Mouse (Mus musculus): ENCODE data around the gene Gm10160.
A peak's percentile ranks its signal among the peaks of the same experiment; 100 is the strongest.

Gm10160 gene

DNA sequence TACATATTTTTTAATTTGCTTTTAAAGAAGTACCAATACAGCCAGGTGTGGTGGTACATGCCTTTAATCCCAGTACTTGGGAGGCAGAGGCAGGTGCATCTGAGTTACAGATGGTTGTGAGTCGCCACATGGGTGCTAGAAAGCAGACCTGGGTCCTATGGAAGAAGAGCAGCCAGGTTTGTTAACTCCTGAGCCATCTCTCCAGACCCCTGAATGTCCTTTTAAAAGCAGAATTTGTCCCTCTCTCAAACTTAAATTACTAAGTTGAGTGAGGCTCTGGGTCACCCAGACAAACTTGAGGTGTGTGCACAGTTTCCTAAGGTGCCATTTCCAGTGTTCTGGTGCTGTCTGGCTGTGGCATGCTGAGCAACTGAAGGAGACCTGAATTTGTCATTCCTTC is at the start of gene Gm10160:
TSS of gene Gm10160 (minus strand) at position 101 of the 400 bp plus-strand sequence.
- no peak for DNase-seq

DNA sequence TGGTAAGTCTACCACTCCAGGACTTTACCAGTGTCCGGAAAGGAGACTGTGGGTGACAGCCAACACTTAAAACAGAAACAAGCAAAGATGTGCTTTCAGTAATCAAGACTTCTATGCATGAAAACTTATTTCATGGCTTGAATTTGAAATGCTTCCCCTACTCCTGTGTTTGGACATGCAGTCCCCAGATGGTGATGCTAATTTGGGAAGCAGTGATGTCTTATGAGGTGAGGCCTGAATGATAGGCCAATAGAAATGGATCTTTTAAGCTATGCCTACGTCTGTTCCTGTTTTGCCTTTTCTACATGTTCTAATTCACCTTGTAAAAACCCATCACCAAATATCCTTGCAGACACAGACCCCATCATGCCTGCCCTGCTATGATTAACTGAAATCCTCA is 49.3 kb upstream of the Gm10160 start:
- DNase-seq, result no peak

DNA sequence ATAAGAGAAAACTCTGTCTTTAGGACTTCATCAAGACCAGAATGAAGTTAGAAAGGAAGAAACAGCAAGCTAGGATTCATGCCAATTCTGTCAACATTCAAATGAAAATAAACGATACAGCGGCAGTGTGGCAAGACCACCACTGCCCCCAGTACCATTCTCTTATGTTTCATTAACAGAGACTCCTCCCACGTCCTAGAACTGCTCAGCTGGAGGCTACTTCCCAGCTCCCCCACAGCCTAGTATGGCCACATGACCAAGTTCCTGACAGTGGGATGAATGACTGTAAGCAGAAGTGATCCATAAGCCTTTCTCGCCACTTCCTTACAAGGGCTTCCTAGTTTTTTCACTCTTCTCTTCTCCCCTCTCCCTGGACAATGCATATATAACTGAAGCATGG is 48.5 kb upstream of the Gm10160 start:
- DNase-seq, result no peak

DNA sequence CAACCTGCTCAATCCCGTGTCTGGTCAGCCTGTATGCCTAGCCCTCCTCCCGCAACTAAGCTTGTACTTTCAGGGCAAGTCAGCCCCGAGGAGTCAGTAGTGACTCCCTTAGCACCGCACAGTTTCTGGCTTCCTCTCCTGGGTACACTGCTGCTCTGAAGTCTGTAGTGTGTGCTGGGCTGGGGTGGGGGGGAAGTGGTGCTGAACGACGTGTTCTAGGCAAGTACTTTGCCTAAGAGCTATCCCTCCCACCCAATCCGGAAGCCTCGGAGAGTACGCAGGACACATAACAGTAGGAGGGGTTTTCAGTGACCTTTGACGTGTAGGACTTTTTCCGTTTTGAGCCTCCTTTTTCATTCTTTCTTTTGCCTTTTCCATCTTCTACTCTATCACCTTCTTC is 43.8 kb upstream of the Gm10160 start:
- DNase-seq, result no peak

DNA sequence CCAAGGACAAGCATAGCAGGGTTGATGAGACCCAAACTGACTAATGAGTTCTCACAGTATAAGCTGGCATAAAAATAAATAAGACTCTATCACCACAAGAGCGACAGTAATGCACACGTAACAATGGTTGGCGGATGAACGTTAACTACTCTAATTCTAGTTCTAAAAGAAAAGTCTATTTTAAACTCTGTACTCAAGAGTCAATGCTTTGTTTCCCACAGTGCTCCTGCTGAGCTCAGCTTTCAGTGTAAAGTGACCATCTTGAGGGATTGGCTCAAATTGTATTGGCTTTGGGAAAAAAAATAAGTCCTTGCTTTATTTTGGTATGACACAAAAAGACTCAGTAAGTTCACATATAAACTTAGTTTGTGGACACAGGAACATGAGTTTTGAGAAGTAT is 29.5 kb upstream of the Gm10160 start:
- no peak for DNase-seq

DNA sequence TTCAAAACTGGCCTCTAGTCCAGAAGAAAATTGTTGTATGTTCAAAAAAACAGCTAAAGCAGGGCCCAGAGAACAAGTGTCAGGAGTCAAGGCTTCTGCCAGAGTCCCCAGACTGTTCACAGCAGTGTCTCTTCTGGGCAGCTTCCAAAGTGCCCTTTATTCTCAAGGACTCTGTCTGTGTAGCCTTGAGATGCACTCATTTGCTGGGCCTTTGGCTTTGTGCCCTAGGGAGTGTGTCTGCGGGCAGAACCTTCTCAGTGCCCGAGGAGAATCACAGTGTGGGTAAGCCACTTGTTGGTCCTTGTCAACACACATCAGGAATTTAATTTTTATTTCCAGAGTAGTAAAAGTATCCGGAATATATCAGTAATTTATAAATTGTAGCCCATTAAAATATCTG is 26.0 kb upstream of the Gm10160 start:
- no peak for DNase-seq

DNA sequence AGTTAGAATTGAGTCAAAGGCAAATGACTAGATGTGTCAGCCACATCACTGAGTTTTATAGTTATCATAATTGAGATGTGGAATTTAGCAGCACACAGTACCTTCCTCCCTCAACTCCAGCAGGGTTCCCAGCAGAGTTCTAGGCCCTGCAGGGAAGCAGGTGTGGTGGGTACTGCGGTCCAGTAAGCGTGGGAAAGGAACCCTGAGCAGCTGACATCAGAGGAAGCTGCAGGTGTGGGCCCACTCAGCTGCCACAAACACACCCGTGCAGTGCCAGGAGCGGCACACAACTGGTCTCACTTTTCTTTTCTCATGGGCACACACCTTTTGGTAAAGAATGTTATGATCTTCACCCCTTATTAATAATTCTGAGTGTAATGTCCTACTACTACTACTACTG is 25.2 kb upstream of the Gm10160 start:
- no peak for DNase-seq

DNA sequence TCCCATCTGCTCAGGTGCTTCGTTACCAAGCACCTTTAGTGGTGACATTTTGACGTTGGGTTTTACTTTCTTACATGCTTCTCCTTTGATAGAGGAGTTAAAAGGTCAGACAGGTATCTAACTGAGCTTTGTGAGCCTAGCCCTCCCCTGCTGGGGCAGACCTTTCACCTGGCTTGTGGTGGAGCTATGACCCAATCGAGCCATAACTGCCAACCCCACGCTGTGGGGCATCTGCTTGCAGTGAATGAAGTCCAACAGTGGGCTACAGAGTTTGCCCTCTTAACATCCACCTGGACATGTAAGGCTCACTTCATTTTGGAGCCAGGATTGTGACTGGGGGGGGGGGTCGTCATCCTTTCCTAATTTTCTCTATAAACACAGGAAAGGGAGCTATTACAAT is 24.7 kb upstream of the Gm10160 start:
- no peak for DNase-seq

DNA sequence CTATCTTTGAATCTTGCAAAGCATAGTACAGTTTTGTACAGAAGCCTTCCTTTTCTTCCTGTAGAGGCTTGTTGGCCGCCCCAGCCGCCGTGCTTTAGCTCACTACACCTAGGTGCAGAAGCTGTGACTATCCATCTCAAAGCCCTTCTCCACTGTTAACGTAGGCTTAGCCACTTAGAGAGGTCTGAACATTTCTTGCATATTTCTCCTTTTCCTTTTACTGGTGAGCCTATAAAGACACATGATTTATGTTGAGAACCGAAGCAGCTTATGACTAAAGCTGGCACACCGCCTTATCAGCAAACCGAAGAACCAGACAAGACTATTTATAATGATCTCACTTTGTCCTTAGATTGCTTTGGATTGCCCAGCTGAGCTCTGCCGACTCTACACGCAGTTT is 19.8 kb upstream of the Gm10160 start:
- DNase-seq, result no peak

DNA sequence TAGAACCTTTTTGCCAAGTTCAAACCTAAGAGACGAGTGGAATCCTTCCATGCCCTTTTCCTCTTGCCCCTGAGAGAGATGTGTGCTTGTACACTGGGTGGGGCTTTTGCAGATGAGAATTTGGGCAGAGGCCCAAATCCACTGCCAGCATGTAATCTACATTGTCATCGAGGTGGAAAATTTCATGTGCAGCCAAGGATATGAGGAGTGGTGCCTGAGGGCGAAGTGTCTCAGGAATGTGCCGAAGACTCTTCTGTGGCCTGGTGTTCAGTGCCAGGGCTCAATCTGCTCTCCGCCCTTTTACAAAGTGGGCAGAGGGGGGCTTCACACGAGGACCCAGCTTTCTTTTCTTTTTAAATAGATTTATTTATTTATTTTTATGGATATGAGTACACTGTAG is 19.0 kb upstream of the Gm10160 start:
- no peak for DNase-seq

DNA sequence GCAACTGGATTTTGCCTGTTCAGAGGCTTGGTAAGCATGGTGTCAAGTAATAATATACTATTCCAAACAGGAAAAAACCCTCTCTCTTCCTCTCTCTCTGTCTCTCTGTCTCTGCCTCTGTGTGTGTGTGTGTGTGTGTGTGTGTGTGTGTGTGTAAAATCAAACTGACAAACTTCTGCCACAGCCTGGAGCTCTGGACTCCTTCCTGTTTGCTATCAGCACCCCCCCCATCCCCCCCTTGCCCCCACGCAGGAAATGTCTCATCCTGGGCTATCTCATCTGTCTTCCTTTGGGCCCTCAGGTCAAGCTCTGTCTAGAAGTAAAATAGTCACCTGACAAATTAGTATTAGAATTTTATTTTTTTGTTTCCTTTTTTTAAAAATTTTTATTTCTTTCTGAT is 18.2 kb upstream of the Gm10160 start:
- DNase-seq, result no peak

DNA sequence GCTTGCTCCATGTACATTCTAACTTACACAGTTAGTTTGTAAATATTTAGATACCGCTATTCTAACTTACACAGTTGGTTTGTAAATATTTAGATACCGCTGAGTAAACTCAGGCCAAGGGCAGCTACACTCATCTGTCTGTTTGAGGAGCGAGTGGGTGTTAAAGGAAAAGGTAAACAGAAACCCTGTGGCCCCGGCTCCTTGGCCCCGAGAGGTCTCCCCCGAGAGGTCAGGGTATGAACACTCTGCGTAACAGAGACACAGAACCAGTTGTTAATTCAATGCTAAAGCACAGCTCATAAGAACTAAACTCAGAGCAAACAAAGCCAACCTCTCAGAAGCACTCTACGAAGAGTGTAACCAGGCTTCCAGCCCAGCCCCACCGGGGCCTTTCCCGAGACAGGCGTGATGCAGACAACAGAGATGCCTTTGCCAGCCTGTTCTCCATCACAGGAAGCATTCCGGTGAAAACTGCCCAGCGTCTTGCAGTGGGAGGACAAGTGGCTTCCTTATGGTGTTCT is 17.0 kb upstream of the Gm10160 start:
- no peak for DNase-seq

DNA sequence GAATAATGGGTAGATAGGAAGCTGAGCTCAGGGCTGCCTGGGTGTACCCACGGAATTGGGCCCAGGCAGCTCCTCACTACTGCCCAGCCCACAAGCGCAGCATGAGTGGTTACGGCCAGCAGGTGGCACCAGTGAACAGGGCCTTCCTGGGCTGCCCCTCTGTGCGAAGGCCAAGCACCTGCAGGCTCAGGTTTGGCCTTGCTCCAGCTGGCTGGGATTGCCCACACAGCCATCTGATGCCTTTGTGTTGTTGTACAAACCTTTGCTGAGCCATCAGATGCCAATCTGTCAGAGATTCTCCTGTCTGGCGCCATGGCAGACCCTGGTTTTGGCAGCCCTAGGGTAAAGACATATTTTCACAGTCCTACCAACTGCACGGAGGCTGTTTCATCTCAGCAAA is 12.6 kb upstream of the Gm10160 start:
- DNase-seq, result peak; percentile 74

DNA sequence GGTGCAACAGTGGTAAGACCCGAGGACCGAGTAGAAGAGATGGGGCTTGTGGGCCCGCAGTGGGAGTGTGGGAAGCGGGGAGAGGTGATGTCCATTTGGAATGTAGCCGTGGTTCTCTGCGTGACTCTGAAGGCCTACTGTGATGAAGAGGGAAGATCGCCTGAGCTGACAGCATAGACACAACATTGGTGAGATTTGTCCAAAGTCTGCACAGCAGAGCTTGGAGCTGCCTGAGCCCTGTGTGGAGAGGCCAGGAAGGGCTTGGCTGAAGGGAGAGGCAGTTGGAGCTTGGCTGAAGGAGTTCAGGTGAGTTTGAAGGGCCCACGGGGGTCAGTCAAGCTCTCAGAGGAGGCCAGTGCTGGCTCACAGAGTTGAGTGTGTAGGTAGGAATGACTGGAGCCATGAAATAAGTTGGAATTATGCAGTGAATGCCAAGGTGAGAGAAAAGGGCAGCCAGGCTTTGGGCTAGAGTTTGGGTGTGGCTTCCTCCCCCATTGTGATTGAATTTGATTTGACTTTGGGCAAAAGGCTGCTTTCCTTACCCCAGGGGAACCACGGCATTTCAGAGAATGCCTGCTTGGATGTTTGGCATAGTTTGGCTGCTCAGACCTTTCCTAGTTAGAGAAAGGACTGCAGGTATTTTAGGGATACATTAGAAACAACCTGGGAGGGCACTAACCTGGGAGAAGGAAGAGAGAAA is 11.8 kb upstream of the Gm10160 start:
- no peak for DNase-seq

DNA sequence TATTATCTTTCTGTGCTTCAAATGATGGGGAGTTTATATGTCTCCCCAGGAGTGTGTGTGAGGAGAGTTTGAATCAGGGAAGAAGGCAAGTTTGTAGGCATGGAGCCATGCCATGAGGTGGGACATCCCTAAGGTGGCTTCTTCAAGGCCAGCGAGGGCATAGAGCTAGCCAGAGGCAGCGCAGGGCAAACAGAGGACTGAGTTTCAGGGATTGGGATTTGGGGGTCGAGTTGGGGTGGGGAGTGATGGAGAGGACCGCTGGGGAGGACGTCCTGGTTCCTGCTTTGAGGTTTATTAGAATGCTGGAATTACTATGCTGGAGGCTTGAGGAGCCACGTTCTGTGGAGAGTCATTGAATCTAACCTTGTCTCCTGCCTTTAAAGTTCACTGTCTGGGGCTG is 10.3 kb upstream of the Gm10160 start:
- DNase-seq, result no peak

DNA sequence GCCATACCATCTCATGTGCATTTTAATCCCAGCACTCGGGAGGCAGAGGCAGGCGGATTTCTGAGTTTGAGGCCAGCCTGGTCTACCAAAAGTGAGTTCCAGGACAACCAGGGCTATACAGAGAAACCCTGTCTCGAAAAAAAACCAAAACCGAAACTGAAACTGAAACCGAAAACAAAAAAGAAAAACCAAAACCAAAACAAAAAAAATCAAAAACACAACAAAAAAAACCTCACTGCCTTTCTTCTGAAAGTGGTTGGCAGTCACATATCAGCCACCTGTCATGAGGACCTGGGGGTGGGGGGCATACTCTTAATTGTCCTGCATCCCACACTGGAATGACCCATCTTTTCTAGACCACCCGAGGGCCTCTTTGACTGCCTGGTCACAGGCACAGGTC is 9.0 kb upstream of the Gm10160 start:
- no peak for DNase-seq

DNA sequence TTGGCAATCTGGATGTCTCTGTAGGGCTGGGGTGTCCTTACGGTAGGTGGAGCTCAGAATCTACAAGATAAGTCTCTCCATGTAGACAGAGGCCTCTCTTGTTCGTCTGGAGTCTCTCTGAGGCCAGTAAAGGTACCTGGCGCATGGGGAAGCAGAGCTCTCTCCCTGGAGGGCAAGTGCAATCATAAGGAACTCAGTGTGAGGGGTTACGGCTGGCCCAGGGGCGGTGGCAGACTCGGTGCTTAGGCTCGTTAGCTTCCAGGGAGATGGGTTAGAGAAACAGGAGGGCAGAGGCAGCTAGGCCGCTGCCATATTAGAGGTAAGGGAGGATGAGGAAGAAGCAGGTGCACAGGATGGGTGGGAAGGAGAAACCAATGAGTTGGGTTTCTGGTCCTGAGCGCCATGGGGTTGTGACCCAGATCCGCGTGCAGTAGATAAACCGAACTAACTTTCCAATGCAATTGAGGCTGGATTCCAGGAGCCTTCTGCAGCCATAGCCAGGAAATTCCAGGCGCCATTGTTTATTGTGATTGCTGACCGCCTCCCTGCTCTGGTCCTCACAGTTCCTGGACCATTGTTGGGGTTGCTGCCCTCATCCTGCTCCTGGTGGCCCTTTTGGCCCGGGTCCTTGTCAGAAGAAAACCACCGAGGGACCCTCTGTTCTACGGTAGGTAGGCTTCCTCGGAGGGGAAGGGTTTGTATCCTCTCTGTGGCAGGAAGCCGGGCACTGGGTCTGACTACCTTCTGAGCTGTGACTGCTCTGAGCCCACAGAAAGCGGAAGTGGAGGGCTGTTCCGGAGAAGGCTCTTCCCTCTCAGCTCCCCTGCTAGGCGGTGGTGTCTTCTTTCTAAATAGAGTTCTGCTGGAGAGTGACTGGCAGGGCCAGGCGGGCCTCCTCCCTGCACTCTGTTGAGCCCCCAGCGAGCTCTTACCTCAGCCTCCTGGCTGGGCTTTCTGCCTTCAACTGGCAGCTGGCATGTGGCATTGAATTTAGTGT is 7.3 kb upstream of the Gm10160 start:
- no peak for DNase-seq

DNA sequence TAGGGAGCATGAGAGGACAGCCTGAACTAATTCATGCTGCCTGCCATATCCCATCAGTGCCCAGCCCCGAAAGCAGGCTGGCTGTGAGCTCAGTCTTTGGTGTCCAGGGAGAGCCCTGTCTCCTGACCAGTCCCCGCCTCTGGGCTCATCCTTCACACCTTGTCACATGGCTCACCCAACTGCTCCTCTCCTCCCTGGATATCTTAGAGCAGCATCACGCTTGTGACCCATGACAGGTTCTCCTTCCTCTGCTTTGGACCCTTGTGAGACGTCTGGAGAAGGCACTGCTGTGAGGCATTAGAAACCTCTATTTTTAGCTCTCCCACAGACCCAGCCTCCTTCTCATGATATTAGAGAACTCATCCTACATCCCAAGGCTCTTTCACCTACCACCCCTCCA is 6.3 kb upstream of the Gm10160 start:
- no peak for DNase-seq

DNA sequence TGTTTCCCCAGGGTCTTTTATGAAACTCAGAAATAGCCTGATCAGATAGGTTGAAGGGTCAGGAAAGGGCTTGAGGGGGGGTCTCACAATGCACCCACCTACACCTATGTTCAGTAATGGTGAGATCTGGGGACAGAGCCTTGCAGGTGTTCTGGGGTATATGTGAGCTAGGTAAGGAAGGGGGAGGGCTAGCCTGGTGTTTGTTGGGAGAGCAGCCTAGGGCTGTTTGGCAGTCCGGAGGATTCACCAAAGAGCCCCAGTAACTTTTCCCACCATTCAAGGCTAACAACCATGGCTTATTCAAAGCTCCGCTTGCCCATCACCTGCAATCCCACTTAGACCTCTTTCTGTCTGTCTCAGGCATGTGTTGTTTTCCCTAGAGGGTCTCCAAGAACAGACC is 5.9 kb upstream of the Gm10160 start:
- no peak for DNase-seq

DNA sequence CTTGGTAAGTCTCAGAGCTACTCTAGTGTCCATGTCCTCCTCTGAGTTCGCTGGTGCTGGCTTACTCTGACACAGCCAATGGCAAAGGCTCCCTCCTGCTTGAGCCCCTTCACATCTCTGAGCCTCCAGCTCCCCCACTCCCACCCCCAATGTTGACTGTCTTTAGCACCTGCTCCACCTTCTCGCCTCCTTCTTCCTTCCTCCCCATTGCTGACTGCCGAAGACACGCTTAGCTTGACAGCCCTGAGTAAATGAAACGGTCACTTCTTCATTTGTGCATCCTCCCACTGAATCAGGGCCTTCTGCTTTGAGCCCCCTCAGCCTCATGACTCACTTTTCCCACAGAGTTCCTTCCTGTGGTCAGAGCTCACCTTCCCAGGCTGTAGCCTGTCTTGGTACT is 5.4 kb upstream of the Gm10160 start:
- no peak for DNase-seq

DNA sequence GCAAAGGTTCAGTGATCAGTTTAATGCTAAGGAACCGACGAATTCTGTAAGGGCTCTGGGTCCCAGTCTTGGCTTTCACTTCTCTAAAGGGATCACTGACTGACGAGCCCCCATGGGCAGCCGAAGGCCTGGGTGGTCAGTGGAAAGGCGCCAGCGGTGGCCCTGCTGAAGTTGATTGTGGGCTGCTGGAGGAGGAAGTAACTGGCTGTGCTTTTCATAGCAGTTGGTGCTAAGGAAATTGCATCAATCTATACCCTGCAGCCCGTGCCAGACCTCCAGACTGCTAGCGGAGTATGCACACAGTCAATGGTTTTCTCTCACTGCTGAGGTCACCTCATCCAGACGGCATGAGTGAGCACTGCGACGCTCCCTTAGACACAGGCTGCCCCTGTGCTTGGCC is 4.5 kb upstream of the Gm10160 start:
- DNase-seq, result no peak

DNA sequence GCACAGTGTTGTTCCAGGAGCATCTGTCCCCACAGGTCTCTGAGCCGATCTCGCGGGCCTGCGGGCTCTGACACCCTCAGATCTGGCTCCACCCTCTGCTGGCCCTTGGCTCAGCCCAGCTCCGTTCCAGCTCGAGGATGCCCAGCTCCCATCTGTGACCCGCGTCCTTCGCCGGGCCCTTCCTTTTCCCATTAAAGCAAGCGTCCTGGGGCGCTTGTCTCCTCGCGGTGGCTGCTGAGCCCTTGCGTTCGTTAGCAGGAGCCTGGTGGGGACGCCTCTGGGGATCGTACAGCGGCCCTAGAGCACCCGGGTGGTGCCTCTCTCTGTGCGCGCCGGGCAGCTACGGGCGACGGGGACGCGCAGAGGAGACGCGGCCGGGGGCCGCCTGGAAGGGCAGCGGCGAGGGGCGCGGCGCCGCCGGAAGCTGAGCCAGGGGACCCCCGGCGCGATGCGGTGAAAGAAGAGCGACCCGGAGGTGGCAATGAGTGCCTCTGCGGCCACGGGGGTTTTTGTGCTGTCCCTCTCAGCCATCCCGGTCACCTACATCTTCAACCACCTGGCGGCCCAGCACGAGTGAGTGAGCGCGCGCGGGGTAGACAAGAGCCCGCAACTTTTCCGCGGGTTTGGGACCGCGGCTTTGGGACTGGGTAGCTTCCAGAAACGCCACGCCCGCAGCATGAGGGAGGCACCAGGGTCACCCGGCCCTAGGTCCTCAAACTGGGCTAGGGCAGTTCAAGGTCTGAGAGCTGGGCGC is 3.6 kb upstream of the Gm10160 start, which contains the start of gene Tm6sf1:
TSS of gene Tm6sf1 (plus strand) at position 34 of the 754 bp plus-strand sequence.
- peak; percentile 45 for DNase-seq

DNA sequence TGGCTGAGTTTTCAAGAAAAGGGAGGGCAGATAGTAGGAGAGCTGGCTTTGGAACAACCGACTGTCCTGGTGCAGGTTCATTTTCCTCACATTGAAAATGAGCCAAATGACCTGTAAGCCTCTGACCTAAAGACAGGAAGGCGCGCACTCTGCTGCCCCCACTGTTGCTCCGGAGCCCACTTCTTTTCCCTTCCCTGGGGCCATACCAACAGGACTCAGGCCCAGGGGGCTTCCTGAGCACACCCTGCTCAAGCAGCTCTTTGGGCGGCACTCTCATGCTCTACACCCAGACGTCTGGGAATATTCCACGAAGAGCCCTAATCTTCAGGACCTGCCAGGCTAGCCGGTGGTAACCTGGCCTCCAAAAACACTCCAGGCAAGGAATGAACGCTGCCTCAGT is 2.6 kb upstream of the Gm10160 start:
- no peak for DNase-seq
